Mouse (Mus musculus): ENCODE measurements around the gene Smyd4. TPM values are rescaled to one million over a fixed set of nuclear protein-coding genes. Genes with fewer than 3 reads are reported as not detected.

Smyd4 gene
- polyA plus RNA-seq, 1 experiment = 6.7 TPM

DNA sequence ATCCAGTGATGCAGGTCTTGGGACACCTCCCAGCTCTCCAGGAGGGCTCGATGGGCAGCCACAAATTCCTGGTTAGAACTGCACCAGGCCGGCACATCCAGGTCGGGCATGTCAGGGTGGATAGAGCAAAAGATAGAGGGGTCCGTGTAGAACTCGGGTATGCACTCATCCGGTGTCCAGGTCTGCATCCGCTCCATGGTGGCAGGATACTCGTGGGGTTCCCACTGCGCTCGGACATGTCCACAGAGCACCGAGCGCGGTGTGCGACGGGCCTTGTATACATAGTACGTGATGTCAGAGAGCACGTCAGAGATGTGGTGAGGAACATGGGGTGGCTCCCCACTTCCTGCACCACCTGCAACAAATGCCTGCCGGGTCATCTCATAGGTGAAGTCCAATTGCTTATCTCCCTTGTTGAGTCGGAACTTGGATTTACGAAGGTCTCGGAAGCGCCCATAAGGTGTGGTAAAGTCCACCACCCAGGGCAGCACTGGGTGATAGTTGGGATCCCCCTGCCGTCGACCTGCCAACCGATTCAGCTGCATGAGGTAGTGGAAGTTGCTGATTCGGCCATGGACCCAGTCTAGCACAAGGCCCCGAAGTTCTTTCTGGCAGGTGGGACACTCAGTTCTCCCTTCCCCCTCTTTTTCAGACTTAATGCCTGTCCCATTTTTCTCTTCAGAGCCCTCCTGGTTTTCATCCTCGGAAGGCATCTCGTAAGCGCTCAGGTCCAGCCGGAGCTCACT, 104.8 kb downstream of the Smyd4 start:
- DNase-seq (ENCODE audit: low spot score) = no peak

DNA sequence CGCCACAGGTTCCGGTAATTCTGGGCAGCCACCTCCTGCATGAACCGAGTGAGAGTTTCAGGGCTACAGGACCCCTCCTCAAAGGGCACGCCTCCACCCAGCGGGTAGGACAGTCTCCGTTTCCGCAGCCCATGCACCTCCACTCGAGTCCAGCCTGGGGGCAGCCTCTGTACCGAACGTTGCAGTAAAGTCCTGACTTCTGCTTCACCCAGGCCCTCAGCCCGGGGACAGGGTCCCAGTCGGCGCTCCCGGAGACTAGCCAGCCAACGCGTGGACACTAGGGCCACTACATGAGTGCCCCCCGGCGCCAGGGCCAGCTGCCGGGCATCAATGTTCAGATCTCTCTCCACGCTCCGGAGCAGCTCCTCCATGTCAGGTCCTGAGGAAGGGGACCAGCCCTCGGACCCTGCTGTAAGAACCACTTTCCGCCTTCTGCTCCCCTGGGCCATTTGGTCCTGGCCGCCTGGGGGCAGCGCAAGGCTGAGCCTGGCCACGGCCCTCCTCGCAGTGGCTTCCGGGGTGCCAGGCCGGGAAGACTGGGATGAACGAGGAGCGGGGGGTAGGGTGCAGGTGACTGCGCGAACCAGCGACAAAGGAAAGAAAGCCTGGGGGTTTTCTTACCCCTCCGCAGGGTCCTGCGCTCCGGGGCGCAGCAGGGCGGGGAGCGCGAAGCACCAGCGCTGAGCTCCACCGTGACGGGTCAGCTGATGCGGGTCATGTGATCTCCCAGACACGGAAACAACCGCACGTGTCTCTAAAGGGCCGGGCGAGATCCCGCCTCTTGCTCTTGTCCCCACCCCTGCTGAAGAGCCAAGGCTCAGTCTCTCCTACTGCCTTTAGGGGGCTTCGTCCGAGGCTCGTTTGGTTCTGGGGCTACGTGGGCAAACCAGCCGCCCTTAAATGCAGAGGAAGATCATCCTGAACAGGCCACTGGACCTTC, 106.0 kb downstream of the Smyd4 start, which contains the start of gene Wdr81:
TSS of gene Wdr81 (minus strand) at position 727 of the 940 bp plus-strand sequence.
- DNase-seq (ENCODE audit: low spot score) = peak; percentile 80

Other genes with a start within 250 kb of the Smyd4 start
- gene Hic1, start 178.9 kb upstream of the Smyd4 start, polyA plus RNA-seq (2012; rRNA removed) = 16.9 and 20.7 TPM in 2 replicates
- 16.0 and 19.9 TPM in 2 replicates for gene Ovca2, start 169.6 kb upstream of the Smyd4 start, polyA plus RNA-seq (2012; rRNA removed)
- 20.1 and 26.6 TPM in 2 replicates for gene Dph1, start 157.2 kb upstream of the Smyd4 start, polyA plus RNA-seq (2012; rRNA removed)
- 23.3 and 34.8 TPM in 2 replicates for gene Rtn4rl1, start 154.7 kb upstream of the Smyd4 start, polyA plus RNA-seq (2012; rRNA removed)
- 55.4 and 72.0 TPM in 2 replicates for gene Rpa1, start 109 bp upstream of the Smyd4 start, polyA plus RNA-seq (2012; rRNA removed)
- gene Serpinf1, start 74.3 kb downstream of the Smyd4 start, polyA plus RNA-seq (2012; rRNA removed) = 85.3 and 147 TPM in 2 replicates
- gene Serpinf2, start 91.2 kb downstream of the Smyd4 start, polyA plus RNA-seq (2012; rRNA removed) = 0.07 and 0.14 TPM in 2 replicates
- 8.5 and 13.0 TPM in 2 replicates for gene Wdr81, start 106.3 kb downstream of the Smyd4 start, polyA plus RNA-seq (2012; rRNA removed)
- 12.1 and 12.6 TPM in 2 replicates for gene Tlcd2, start 113.3 kb downstream of the Smyd4 start, polyA plus RNA-seq (2012; rRNA removed)
- gene Prpf8, start 138.4 kb downstream of the Smyd4 start, polyA plus RNA-seq (2012; rRNA removed) = 75.7 and 79.3 TPM in 2 replicates
- 6.4 and 7.2 TPM in 2 replicates for gene Rilp, start 161.7 kb downstream of the Smyd4 start, polyA plus RNA-seq (2012; rRNA removed)
- 4.9 and 6.4 TPM in 2 replicates for gene Scarf1, start 165.1 kb downstream of the Smyd4 start, polyA plus RNA-seq (2012; rRNA removed)
- 11.3 and 12.5 TPM in 2 replicates for gene Slc43a2, start 183.3 kb downstream of the Smyd4 start, polyA plus RNA-seq (2012; rRNA removed)
- gene Pitpna, start 239.7 kb downstream of the Smyd4 start, polyA plus RNA-seq (2012; rRNA removed) = 148 and 178 TPM in 2 replicates